Mouse (Mus musculus): Measurements from ENCODE around the gene Comp. TPM values are rescaled to one million over a fixed set of nuclear protein-coding genes. Genes with fewer than 3 reads are reported as not detected.

The Comp gene
- total and polyA plus RNA-seq, 3 experiments = 0.15 TPM; not detected in 2

- no peak for ATAC-seq (ENCODE audit: extremely low read depth, insufficient number of reproducible peaks, low FRiP score, poor library complexity, severe bottlenecking)
- H3K36me3 ChIP-seq (replicated peaks) = no peaks in the 10 kb centered on the region
- no peak for DNase-seq (ENCODE audit: low spot score)
- peaks cover 29% of the 10 kb centered on the region for H3K9me3 ChIP-seq (replicated peaks)
- no peak for TF ChIP-seq GATA2 (IDR thresholded peaks at IDR 0.05; ENCODE audit: borderline replicate concordance, low read depth, low read length)
- no peak for TF ChIP-seq GATA1 (IDR thresholded peaks at IDR 0.05; ENCODE audit: borderline replicate concordance, low read length)
- TF ChIP-seq TAL1 (conservative IDR thresholded peaks at IDR 0.05; ENCODE audit: low read depth, low read length) = no peak
- peaks cover 15% of the 10 kb centered on the region for H3K4me1 ChIP-seq (ENCODE audit: insufficient read depth, low read depth, low read length)
- peaks cover 61% of the 10 kb centered on the region for H3K27me3 ChIP-seq (ENCODE audit: insufficient read depth, low read length)
- H3K4me3 ChIP-seq (ENCODE audit: low read depth, low read length) = no peak overlapping the region
These were observed 1.4 kb upstream of the Comp start for GRCm38 (mm10) chr8:70371951-70372350.

- ATAC-seq (ENCODE audit: extremely low read depth, insufficient number of reproducible peaks, low FRiP score, poor library complexity, severe bottlenecking) (no peak), DNase-seq (ENCODE audit: low spot score) (no peak)
- TF ChIP-seq TAL1 (conservative IDR thresholded peaks at IDR 0.05; ENCODE audit: low read depth, low read length) = no peak
- TF ChIP-seq GATA1 (IDR thresholded peaks at IDR 0.05; ENCODE audit: borderline replicate concordance, low read length) = no peak
- TF ChIP-seq POLR2AphosphoS5 (IDR thresholded peaks at IDR 0.05; ENCODE audit: insufficient replicate concordance, low read depth, low read length) = no peak
- no peak for TF ChIP-seq CTCF (IDR thresholded peaks at IDR 0.05; ENCODE audit: low read depth, low read length)
- no peak for TF ChIP-seq GATA2 (IDR thresholded peaks at IDR 0.05; ENCODE audit: borderline replicate concordance, low read depth, low read length)
- Histone ChIP-seq H3K9me3 (replicated peaks) (peaks cover 29% of the 10 kb centered on the region), H3K27me3 (ENCODE audit: insufficient read depth, low read length) (peaks cover 74% of the 10 kb centered on the region), H3K4me1 (ENCODE audit: insufficient read depth, low read depth, low read length) (peaks cover 19% of the 10 kb centered on the region), H3K4me3 (ENCODE audit: low read depth, low read length) (peak overlapping the region; percentile 10; the same call in 1 of the 2 replicates), H3K36me3 (replicated peaks) (no peaks in the 10 kb centered on the region)
These were observed 1.1 kb downstream of the Comp start for GRCm38 (mm10) chr8:70374318-70374927.

GRCm38 (mm10) chr8:70375212-70375859 is 2.0 kb downstream of the Comp start:
- ATAC-seq (ENCODE audit: extremely low read depth, insufficient number of reproducible peaks, low FRiP score, poor library complexity, severe bottlenecking) = no peak
- H3K4me3 ChIP-seq (ENCODE audit: low read depth, low read length) = no peak overlapping the region; the same call in 1 of the 2 replicates
- no peak for DNase-seq (ENCODE audit: low spot score)
- TF ChIP-seq GATA1 (IDR thresholded peaks at IDR 0.05; ENCODE audit: borderline replicate concordance, low read length) (no peak), POLR2AphosphoS5 (IDR thresholded peaks at IDR 0.05; ENCODE audit: insufficient replicate concordance, low read depth, low read length) (no peak), TAL1 (conservative IDR thresholded peaks at IDR 0.05; ENCODE audit: low read depth, low read length) (no peak), GATA2 (IDR thresholded peaks at IDR 0.05; ENCODE audit: borderline replicate concordance, low read depth, low read length) (no peak), CTCF (IDR thresholded peaks at IDR 0.05; ENCODE audit: low read depth, low read length) (no peak)
- peaks cover 29% of the 10 kb centered on the region for H3K9me3 ChIP-seq (replicated peaks)
- H3K4me1 ChIP-seq (ENCODE audit: insufficient read depth, low read depth, low read length) = peaks cover 20% of the 10 kb centered on the region
- H3K36me3 ChIP-seq (replicated peaks) = no peaks in the 10 kb centered on the region
- H3K27me3 ChIP-seq (ENCODE audit: insufficient read depth, low read length) = peaks cover 79% of the 10 kb centered on the region

GRCm38 (mm10) chr8:70376275-70376741 is 3.0 kb downstream of the Comp start:
- Histone ChIP-seq H3K9me3 (replicated peaks) (peaks cover 29% of the 10 kb centered on the region), H3K27me3 (ENCODE audit: insufficient read depth, low read length) (peaks cover 79% of the 10 kb centered on the region), H3K36me3 (replicated peaks) (no peaks in the 10 kb centered on the region), H3K4me3 (ENCODE audit: low read depth, low read length) (peak overlapping the region; percentile 27; the same call in 1 of the 2 replicates), H3K4me1 (ENCODE audit: insufficient read depth, low read depth, low read length) (peaks cover 20% of the 10 kb centered on the region)
- DNase-seq (ENCODE audit: low spot score) = no peak
- no peak for ATAC-seq (ENCODE audit: extremely low read depth, insufficient number of reproducible peaks, low FRiP score, poor library complexity, severe bottlenecking)
- TF ChIP-seq GATA1 (IDR thresholded peaks at IDR 0.05; ENCODE audit: borderline replicate concordance, low read length) (no peak), POLR2AphosphoS5 (IDR thresholded peaks at IDR 0.05; ENCODE audit: insufficient replicate concordance, low read depth, low read length) (no peak), CTCF (IDR thresholded peaks at IDR 0.05; ENCODE audit: low read depth, low read length) (no peak), GATA2 (IDR thresholded peaks at IDR 0.05; ENCODE audit: borderline replicate concordance, low read depth, low read length) (no peak), TAL1 (conservative IDR thresholded peaks at IDR 0.05; ENCODE audit: low read depth, low read length) (no peak)

GRCm38 (mm10) chr8:70377049-70377448 is 3.7 kb downstream of the Comp start:
- H3K27me3 ChIP-seq (ENCODE audit: insufficient read depth, low read length) = peaks cover 72% of the 10 kb centered on the region
- ATAC-seq (ENCODE audit: extremely low read depth, insufficient number of reproducible peaks, low FRiP score, poor library complexity, severe bottlenecking) = no peak
- no peak for DNase-seq (ENCODE audit: low spot score)
- TF ChIP-seq GATA1 (IDR thresholded peaks at IDR 0.05; ENCODE audit: borderline replicate concordance, low read length) = no peak
- TF ChIP-seq TAL1 (conservative IDR thresholded peaks at IDR 0.05; ENCODE audit: low read depth, low read length) = no peak
- TF ChIP-seq CTCF (IDR thresholded peaks at IDR 0.05; ENCODE audit: low read depth, low read length) = no peak
- TF ChIP-seq POLR2AphosphoS5 (IDR thresholded peaks at IDR 0.05; ENCODE audit: insufficient replicate concordance, low read depth, low read length) = no peak
- no peak for TF ChIP-seq GATA2 (IDR thresholded peaks at IDR 0.05; ENCODE audit: borderline replicate concordance, low read depth, low read length)
- peaks cover 29% of the 10 kb centered on the region for H3K9me3 ChIP-seq (replicated peaks)
- no peaks in the 10 kb centered on the region for H3K36me3 ChIP-seq (replicated peaks)
- no peak overlapping the region for H3K4me3 ChIP-seq (ENCODE audit: low read depth, low read length)
- peaks cover 22% of the 10 kb centered on the region for H3K4me1 ChIP-seq (ENCODE audit: insufficient read depth, low read depth, low read length)

- peaks cover 26% of the 10 kb centered on the region for H3K4me1 ChIP-seq (ENCODE audit: insufficient read depth, low read depth, low read length)
- peaks cover 15% of the 10 kb centered on the region for H3K9me3 ChIP-seq (replicated peaks)
- DNase-seq (ENCODE audit: low spot score) (no peak), ATAC-seq (ENCODE audit: extremely low read depth, insufficient number of reproducible peaks, low FRiP score, poor library complexity, severe bottlenecking) (no peak)
- no peak overlapping the region for H3K4me3 ChIP-seq (ENCODE audit: low read depth, low read length)
- peaks cover 44% of the 10 kb centered on the region for H3K27me3 ChIP-seq (ENCODE audit: insufficient read depth, low read length)
- H3K36me3 ChIP-seq (replicated peaks) = peaks cover 15% of the 10 kb centered on the region
- TF ChIP-seq GATA2 (IDR thresholded peaks at IDR 0.05; ENCODE audit: borderline replicate concordance, low read depth, low read length) (no peak), TAL1 (conservative IDR thresholded peaks at IDR 0.05; ENCODE audit: low read depth, low read length) (no peak), POLR2AphosphoS5 (IDR thresholded peaks at IDR 0.05; ENCODE audit: insufficient replicate concordance, low read depth, low read length) (no peak), CTCF (IDR thresholded peaks at IDR 0.05; ENCODE audit: low read depth, low read length) (no peak), GATA1 (IDR thresholded peaks at IDR 0.05; ENCODE audit: borderline replicate concordance, low read length) (no peak)
These were observed 6.7 kb downstream of the Comp start for GRCm38 (mm10) chr8:70380069-70380468.

All from G1E (cell line).